Mouse (Mus musculus) heart, postnatal 0 days (tissue): ENCODE data around the gene Eif5. TPM values are rescaled to one million over a fixed set of nuclear protein-coding genes. Genes with fewer than 3 reads are reported as not detected.

ENCODE experiments used
- ATAC-seq: fragments of 200-750 bp; cut with Nextera tagmentation; 2 replicates; pipeline ENCODE4 v1.8.0; 2017; ENCODE audit warnings: low read depth, moderate number of reproducible peaks, moderate library complexity; ENCODE audit not compliant: insufficient read depth
- DNase-seq: peaks from one replicate; pipeline ENCODE4 v3.0.0-alpha.2; 2016; ENCODE audit warnings: low spot score
- H3K27ac ChIP-seq: fragments of 300-500 bp; sonication (generic); 2 replicates; pipeline ENCODE4 v1.5.1; 2014; ENCODE audit warnings: low read depth, mild to moderate bottlenecking
- H3K27me3 ChIP-seq: fragments of 300-500 bp; sonication (generic); 2 replicates; pipeline ENCODE4 v1.6.1; 2014; ENCODE audit warnings: low read length, mixed read lengths; ENCODE audit not compliant: control insufficient read depth, insufficient read depth
- H3K36me3 ChIP-seq: fragments of 300-500 bp; sonication (generic); replicated peaks from 2 replicates; pipeline ENCODE4 v1.6.1; 2014; ENCODE audit warnings: low read length, mixed read lengths; ENCODE audit not compliant: control insufficient read depth, insufficient read depth
- H3K4me1 ChIP-seq: fragments of 300-500 bp; sonication (generic); 2 replicates; pipeline ENCODE4 v1.6.1; 2014; ENCODE audit warnings: antibody characterized with exemption; ENCODE audit not compliant: control insufficient read depth, insufficient read depth
- H3K4me2 ChIP-seq: fragments of 300-500 bp; sonication (generic); 2 replicates; pipeline ENCODE4 v1.6.1; 2014; ENCODE audit warnings: low read depth, mild to moderate bottlenecking, low read length, moderate library complexity
- H3K4me3 ChIP-seq: fragments of 300-500 bp; sonication (generic); 2 replicates; pipeline ENCODE4 v1.5.1; 2014; ENCODE audit warnings: low read depth, low read length
- H3K9ac ChIP-seq: fragments of 300-500 bp; sonication (generic); replicated peaks from 2 replicates; pipeline ENCODE4 v1.6.1; 2014; ENCODE audit warnings: low read depth, low read length, mixed read lengths
- H3K9me3 ChIP-seq: fragments of 300-500 bp; sonication (generic); replicated peaks from 2 replicates; pipeline ENCODE4 v1.6.1; 2016; ENCODE audit warnings: low read length; ENCODE audit not compliant: control insufficient read depth
- CTCF ChIP-seq: IDR thresholded peaks from 2 replicates; pipeline ENCODE4 v1.5.1; 2016; ENCODE audit warnings: antibody characterized with exemption, control low read depth, low read depth
- EP300 ChIP-seq: IDR thresholded peaks from 2 replicates; pipeline ENCODE4 v1.6.1; 2016; ENCODE audit warnings: antibody characterized with exemption, low read depth
- WGBS: fragments of 180-500 bp; shearing (Covaris S2); extraction: QIAGEN DNeasy Blood & Tissue Kit; methylation state at CpG from one replicate; pipeline ENCODE4 v1.1.7; 2014; 5-methylcytosine and 5-hydroxymethylcytosine counted together
- polyA plus RNA-seq: library from polyadenylated mRNA; unstranded; fragments of >200 nt; fragmentation: Nextera tagmentation; extraction: Ambion mirVana; gene quantifications from 2 replicates; pipeline ENCODE4 v1.2.1, GENCODE M21; 2015
- total RNA-seq: library from RNA; depleted of rRNA; stranded (reverse); fragments of >200 nt; gene quantifications from 2 replicates; pipeline ENCODE4 v1.2.3, GENCODE M21; 2014; ENCODE audit warnings: low replicate concordance

Gene Eif5
- total and polyA plus RNA-seq, 2 experiments from 2014 or later = 153 to 361 TPM

- TF ChIP-seq CTCF (no peak), EP300 (no peak)
- 88% methylated on average over 12 of the region's 12 CpGs for WGBS
- H3K36me3 ChIP-seq = no peaks in the 10 kb centered on the region
- H3K4me2 ChIP-seq = no peak overlapping the region
- DNase-seq (no peak), ATAC-seq (no peak)
- no peak overlapping the region for H3K27ac ChIP-seq
- H3K4me1 ChIP-seq = peaks cover 11% of the 10 kb centered on the region; the same call in 1 of the 2 replicates
- H3K9me3 ChIP-seq = no peaks in the 10 kb centered on the region; the same call in 1 of the 2 replicates
- H3K4me3 ChIP-seq = no peak overlapping the region
- H3K27me3 ChIP-seq = no peaks in the 10 kb centered on the region
- no peak overlapping the region for H3K9ac ChIP-seq
These were observed 25.2 kb upstream of the Eif5 start for GRCm38 (mm10) chr12:111512572-111513063.

GRCm38 (mm10) chr12:111513673-111514072 lies 24.1 kb upstream of the Eif5 start:
- H3K27me3 ChIP-seq = no peaks in the 10 kb centered on the region
- ATAC-seq = peak; percentile 74
- no peaks in the 10 kb centered on the region for H3K36me3 ChIP-seq
- peak overlapping the region; percentile 65; the same call in 1 of the 2 replicates for H3K27ac ChIP-seq
- H3K9me3 ChIP-seq = no peaks in the 10 kb centered on the region; the same call in 1 of the 2 replicates
- DNase-seq = peak; percentile 55
- H3K4me3 ChIP-seq = no peak overlapping the region
- no peak overlapping the region for H3K9ac ChIP-seq
- 38% methylated on average over 5 of the region's 5 CpGs for WGBS
- peaks cover 11% of the 10 kb centered on the region; the same call in 1 of the 2 replicates for H3K4me1 ChIP-seq
- no peak for TF ChIP-seq CTCF
- no peak for TF ChIP-seq EP300
- H3K4me2 ChIP-seq = no peak overlapping the region

- Histone ChIP-seq H3K36me3 (no peaks in the 10 kb centered on the region), H3K4me3 (no peak overlapping the region), H3K4me2 (no peak overlapping the region; the same call in 1 of the 2 replicates), H3K9me3 (no peaks in the 10 kb centered on the region; the same call in 1 of the 2 replicates), H3K9ac (no peak overlapping the region), H3K27me3 (no peaks in the 10 kb centered on the region), H3K27ac (peak overlapping the region; percentile 65; the same call in 1 of the 2 replicates), H3K4me1 (peaks cover 11% of the 10 kb centered on the region; the same call in 1 of the 2 replicates)
- DNase-seq (no peak), ATAC-seq (peak; percentile 59)
- WGBS = 57% methylated on average over 7 of the region's 7 CpGs
- no peak for TF ChIP-seq EP300
- TF ChIP-seq CTCF = no peak
These were observed 23.5 kb upstream of the Eif5 start for GRCm38 (mm10) chr12:111514231-111514792.

- Histone ChIP-seq H3K27ac (0 out of 2 replicates have a peak overlapping the region, but pooled peaks have one; percentile 65), H3K9me3 (no peaks in the 10 kb centered on the region; the same call in 1 of the 2 replicates), H3K9ac (no peak overlapping the region), H3K4me3 (no peak overlapping the region), H3K4me1 (peaks cover 11% of the 10 kb centered on the region; the same call in 1 of the 2 replicates), H3K4me2 (no peak overlapping the region; the same call in 1 of the 2 replicates), H3K36me3 (no peaks in the 10 kb centered on the region), H3K27me3 (no peaks in the 10 kb centered on the region)
- ATAC-seq (no peak), DNase-seq (no peak)
- TF ChIP-seq EP300 = no peak
- no peak for TF ChIP-seq CTCF
- WGBS = 70% methylated on average over 7 of the region's 7 CpGs
These were observed 22.8 kb upstream of the Eif5 start for GRCm38 (mm10) chr12:111514874-111515649.

GRCm38 (mm10) chr12:111515920-111516319 lies 21.9 kb upstream of the Eif5 start:
- Histone ChIP-seq H3K36me3 (no peaks in the 10 kb centered on the region), H3K4me3 (no peak overlapping the region), H3K27me3 (no peaks in the 10 kb centered on the region), H3K27ac (no peak overlapping the region), H3K4me2 (no peak overlapping the region), H3K4me1 (peaks cover 11% of the 10 kb centered on the region; the same call in 1 of the 2 replicates), H3K9ac (no peak overlapping the region), H3K9me3 (no peaks in the 10 kb centered on the region; the same call in 1 of the 2 replicates)
- ATAC-seq = no peak
- no peak for DNase-seq
- WGBS = 86% methylated on average over 5 of the region's 5 CpGs
- TF ChIP-seq EP300 (no peak), CTCF (no peak)
